Mouse (Mus musculus): Measurements from ENCODE around the gene Ezh1. TPM values are rescaled to one million over a fixed set of nuclear protein-coding genes. Genes with fewer than 3 reads are reported as not detected.

Ezh1 gene
- polyA plus RNA-seq, 1 experiment from 2014 or later = 17.1 TPM

- Histone ChIP-seq H3K9me3 (ENCODE audit: low read length) (no peaks in the 10 kb centered on the region), H3K27ac (ENCODE audit: low read length) (no peak overlapping the region), H3K36me3 (ENCODE audit: insufficient read depth, low read length) (no peaks in the 10 kb centered on the region; the same call in 1 of the 2 replicates), H3K4me1 (ENCODE audit: insufficient read depth, low read depth, low read length) (peaks cover 15% of the 10 kb centered on the region; the same call in 1 of the 2 replicates), H3K4me2 (replicated peaks; ENCODE audit: low read depth, low read length) (no peak overlapping the region), H3K27me3 (replicated peaks; ENCODE audit: insufficient read depth, low read length) (peaks cover 5% of the 10 kb centered on the region; the same call in 1 of the 2 replicates), H3K9ac (replicated peaks; ENCODE audit: low read depth) (no peak overlapping the region), H3K4me3 (ENCODE audit: low read depth, low read length) (no peak overlapping the region)
- TF ChIP-seq EP300 (IDR thresholded peaks at IDR 0.05) = no peak
- no peak for TF ChIP-seq CTCF (IDR thresholded peaks at IDR 0.05)
- 28% methylated on average over 6 of the region's 6 CpGs for WGBS
- DNase-seq (ENCODE audit: low spot score) (no peak), ATAC-seq (no peak)
Observed at GRCm38 (mm10) chr11:101259261-101259712, 33.0 kb upstream of the Ezh1 start.

- Histone ChIP-seq H3K4me3 (ENCODE audit: low read depth, low read length) (no peak overlapping the region), H3K9ac (replicated peaks; ENCODE audit: low read depth) (no peak overlapping the region), H3K27ac (ENCODE audit: low read length) (no peak overlapping the region), H3K4me2 (replicated peaks; ENCODE audit: low read depth, low read length) (no peak overlapping the region), H3K4me1 (ENCODE audit: insufficient read depth, low read depth, low read length) (peaks cover 8% of the 10 kb centered on the region; the same call in 1 of the 2 replicates), H3K36me3 (ENCODE audit: insufficient read depth, low read length) (no peaks in the 10 kb centered on the region; the same call in 1 of the 2 replicates), H3K9me3 (ENCODE audit: low read length) (no peaks in the 10 kb centered on the region), H3K27me3 (replicated peaks; ENCODE audit: insufficient read depth, low read length) (no peaks in the 10 kb centered on the region)
- TF ChIP-seq CTCF (IDR thresholded peaks at IDR 0.05) (no peak), EP300 (IDR thresholded peaks at IDR 0.05) (no peak)
- DNase-seq (ENCODE audit: low spot score) (no peak), ATAC-seq (no peak)
- 80% methylated on average over 13 of the region's 13 CpGs for WGBS
Observed at GRCm38 (mm10) chr11:101255826-101256775, 29.8 kb upstream of the Ezh1 start.

- Histone ChIP-seq H3K9ac (replicated peaks; ENCODE audit: low read depth) (peak within 1 kb of the TSS; percentile 87), H3K27ac (ENCODE audit: low read length) (peak within 1 kb of the TSS; percentile 92), H3K4me2 (replicated peaks; ENCODE audit: low read depth, low read length) (peak within 1 kb of the TSS; percentile 83), H3K36me3 (ENCODE audit: insufficient read depth, low read length) (no peaks in the 10 kb centered on the region), H3K9me3 (ENCODE audit: low read length) (no peaks in the 10 kb centered on the region), H3K27me3 (replicated peaks; ENCODE audit: insufficient read depth, low read length) (no peaks in the 10 kb centered on the region), H3K4me1 (ENCODE audit: insufficient read depth, low read depth, low read length) (peaks cover 3% of the 10 kb centered on the region; the same call in 1 of the 2 replicates), H3K4me3 (ENCODE audit: low read depth, low read length) (peak within 1 kb of the TSS; percentile 92)
- WGBS = 0% methylated on average over 38 of the region's 40 CpGs
- peak; percentile 91 for ATAC-seq
- DNase-seq (ENCODE audit: low spot score) = peak; percentile 90
- TF ChIP-seq EP300 (IDR thresholded peaks at IDR 0.05) (no peak), CTCF (IDR thresholded peaks at IDR 0.05) (peak; percentile 53)
Observed at GRCm38 (mm10) chr11:101253613-101254389, 27.5 kb upstream of the Ezh1 start, which contains the start of gene Vps25. Vps25 (plus strand) TSS chr11:101253707.

- 3% methylated on average over 7 of the region's 7 CpGs for WGBS
- Histone ChIP-seq H3K27ac (ENCODE audit: low read length) (peak overlapping the region; percentile 92), H3K27me3 (replicated peaks; ENCODE audit: insufficient read depth, low read length) (no peaks in the 10 kb centered on the region), H3K4me1 (ENCODE audit: insufficient read depth, low read depth, low read length) (peaks cover 3% of the 10 kb centered on the region; the same call in 1 of the 2 replicates), H3K9me3 (ENCODE audit: low read length) (no peaks in the 10 kb centered on the region), H3K36me3 (ENCODE audit: insufficient read depth, low read length) (no peaks in the 10 kb centered on the region), H3K4me2 (replicated peaks; ENCODE audit: low read depth, low read length) (peak overlapping the region; percentile 83), H3K9ac (replicated peaks; ENCODE audit: low read depth) (peak overlapping the region; percentile 87; the same call in 1 of the 2 replicates), H3K4me3 (ENCODE audit: low read depth, low read length) (peak overlapping the region; percentile 92)
- ATAC-seq (no peak), DNase-seq (ENCODE audit: low spot score) (no peak)
- no peak for TF ChIP-seq EP300 (IDR thresholded peaks at IDR 0.05)
- TF ChIP-seq CTCF (IDR thresholded peaks at IDR 0.05) = no peak
Observed at GRCm38 (mm10) chr11:101252941-101253340, 26.7 kb upstream of the Ezh1 start.

GRCm38 (mm10) chr11:101251031-101251430 lies 24.8 kb upstream of the Ezh1 start:
- WGBS = 75% methylated on average over 2 of the region's 2 CpGs
- no peak overlapping the region for H3K27ac ChIP-seq (ENCODE audit: low read length)
- no peak for DNase-seq (ENCODE audit: low spot score)

More at GRCm38 (mm10) chr11:101251031-101251430, 24.8 kb upstream of the Ezh1 start:
- Histone ChIP-seq H3K4me3 (ENCODE audit: low read depth, low read length) (no peak overlapping the region), H3K9ac (replicated peaks; ENCODE audit: low read depth) (no peak overlapping the region), H3K36me3 (ENCODE audit: insufficient read depth, low read length) (no peaks in the 10 kb centered on the region), H3K9me3 (ENCODE audit: low read length) (no peaks in the 10 kb centered on the region), H3K27me3 (replicated peaks; ENCODE audit: insufficient read depth, low read length) (no peaks in the 10 kb centered on the region), H3K4me1 (ENCODE audit: insufficient read depth, low read depth, low read length) (peaks cover 3% of the 10 kb centered on the region; the same call in 1 of the 2 replicates), H3K4me2 (replicated peaks; ENCODE audit: low read depth, low read length) (no peak overlapping the region)
- TF ChIP-seq CTCF (IDR thresholded peaks at IDR 0.05) (no peak), EP300 (IDR thresholded peaks at IDR 0.05) (no peak)
- no peak for ATAC-seq

All from lung, postnatal 0 days (tissue).